Mouse (Mus musculus) small intestine, adult 2 months (tissue): ENCODE measurements around the gene Adamts15. TPM values are rescaled to one million over a fixed set of nuclear protein-coding genes. Genes with fewer than 3 reads are reported as not detected.

Experiments used
- H3K27ac ChIP-seq: fragments of 200-500 bp; 2 replicates; pipeline ENCODE4 v1.5.1; 2012; ENCODE audit warnings: low read depth, low read length, control low read depth, inconsistent platforms; ENCODE audit not compliant: insufficient read depth
- H3K27me3 ChIP-seq: fragments of 200-500 bp; 2 replicates; pipeline ENCODE4 v1.6.1; 2012; ENCODE audit warnings: mild to moderate bottlenecking, moderate library complexity, low read length, inconsistent platforms; ENCODE audit not compliant: control insufficient read depth, insufficient read depth
- H3K36me3 ChIP-seq: fragments of 200-500 bp; 2 replicates; pipeline ENCODE4 v1.6.1; 2012; ENCODE audit warnings: mild to moderate bottlenecking, low read length, control low read depth, inconsistent platforms; ENCODE audit not compliant: control insufficient read depth, insufficient read depth
- H3K4me1 ChIP-seq: fragments of 200-500 bp; 2 replicates; pipeline ENCODE4 v1.6.1; 2012; ENCODE audit warnings: low read length, inconsistent platforms, mixed read lengths; ENCODE audit not compliant: control insufficient read depth, insufficient read depth, insufficient read length
- H3K4me3 ChIP-seq: fragments of 200-500 bp; 2 replicates; pipeline ENCODE4 v1.5.1; 2012; ENCODE audit warnings: low read depth, mild to moderate bottlenecking, control low read depth, inconsistent platforms, low read length, moderate library complexity
- CTCF ChIP-seq: fragments of 200-500 bp; IDR thresholded peaks from 2 replicates; pipeline ENCODE4 v1.5.1; 2012; ENCODE audit warnings: low read depth, mild to moderate bottlenecking, control low read depth, inconsistent platforms, low read length, moderate library complexity, mixed read lengths; ENCODE audit not compliant: insufficient replicate concordance, insufficient read length; ENCODE audit errors: extremely low read depth
- POLR2A ChIP-seq: fragments of 200-500 bp; IDR thresholded peaks from 2 replicates; pipeline ENCODE4 v1.6.1; 2012; ENCODE audit warnings: low read depth, mild to moderate bottlenecking, control low read depth, inconsistent platforms, low read length, moderate library complexity
- WGBS: fragments of 180-500 bp; shearing (Covaris S2); methylation state at CpG from one replicate; pipeline ENCODE4 v1.1.7; 2018; 5-methylcytosine and 5-hydroxymethylcytosine counted together
- polyA plus RNA-seq: library from polyadenylated mRNA; depleted of rRNA; stranded (reverse); fragments of >200 nt; gene quantifications from 2 replicates; pipeline ENCODE4 v1.2.3, GENCODE M21; 2012

The Adamts15 gene
- polyA plus RNA-seq, 1 experiment = 4.0 TPM

- Histone ChIP-seq H3K4me1 (peaks cover 4% of the 10 kb centered on the region), H3K36me3 (peaks cover 10% of the 10 kb centered on the region), H3K27me3 (no peaks in the 10 kb centered on the region), H3K4me3 (no peak overlapping the region), H3K27ac (no peak overlapping the region)
- WGBS = 69% methylated on average over 2 of the region's 2 CpGs
- no peak for TF ChIP-seq CTCF
- no peak for TF ChIP-seq POLR2A
Observed at GRCm38 (mm10) chr9:30914241-30914640, 8.0 kb downstream of the Adamts15 start.

GRCm38 (mm10) chr9:30913429-30913828 is 8.8 kb downstream of the Adamts15 start:
- 36% methylated on average over 3 of the region's 3 CpGs for WGBS
- no peak for TF ChIP-seq POLR2A
- H3K4me1 ChIP-seq = peaks cover 2% of the 10 kb centered on the region
- peaks cover 10% of the 10 kb centered on the region for H3K36me3 ChIP-seq
- no peak overlapping the region for H3K4me3 ChIP-seq
- H3K27ac ChIP-seq = no peak overlapping the region
- no peaks in the 10 kb centered on the region for H3K27me3 ChIP-seq

GRCm38 (mm10) chr9:30912161-30912560 is 10.1 kb downstream of the Adamts15 start:
- no peak overlapping the region for H3K4me3 ChIP-seq
- H3K4me1 ChIP-seq = peaks cover 2% of the 10 kb centered on the region
- peaks cover 10% of the 10 kb centered on the region for H3K36me3 ChIP-seq
- H3K27ac ChIP-seq = no peak overlapping the region
- no peak for TF ChIP-seq POLR2A
- WGBS = 38% methylated on average over 3 of the region's 3 CpGs
- no peaks in the 10 kb centered on the region for H3K27me3 ChIP-seq

DNA sequence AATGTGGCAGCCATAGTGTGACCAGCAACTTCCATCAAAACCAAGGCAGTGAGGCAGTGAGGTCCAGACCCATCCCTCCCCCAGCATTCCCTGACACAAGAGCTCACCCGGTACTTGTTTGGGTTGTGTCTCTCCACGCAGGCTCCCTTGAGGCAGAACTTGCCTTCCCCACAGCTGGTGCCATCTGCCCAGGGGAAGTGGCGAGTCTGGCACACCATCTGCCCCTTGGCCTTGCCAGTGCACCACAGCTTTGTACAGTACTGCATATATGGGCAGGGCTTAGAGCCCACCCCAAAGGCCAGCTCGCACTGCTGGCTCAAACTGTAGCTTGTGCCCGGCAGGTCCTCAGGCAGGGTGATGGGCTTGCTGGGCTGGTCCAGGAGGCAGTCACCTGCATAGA is 11.8 kb downstream of the Adamts15 start:
- Histone ChIP-seq H3K4me1 (peaks cover 8% of the 10 kb centered on the region), H3K27me3 (no peaks in the 10 kb centered on the region), H3K36me3 (peaks cover 14% of the 10 kb centered on the region), H3K27ac (no peak overlapping the region), H3K4me3 (no peak overlapping the region)
- TF ChIP-seq POLR2A (no peak), CTCF (no peak)
- 95% methylated on average over 5 of the region's 5 CpGs for WGBS

DNA sequence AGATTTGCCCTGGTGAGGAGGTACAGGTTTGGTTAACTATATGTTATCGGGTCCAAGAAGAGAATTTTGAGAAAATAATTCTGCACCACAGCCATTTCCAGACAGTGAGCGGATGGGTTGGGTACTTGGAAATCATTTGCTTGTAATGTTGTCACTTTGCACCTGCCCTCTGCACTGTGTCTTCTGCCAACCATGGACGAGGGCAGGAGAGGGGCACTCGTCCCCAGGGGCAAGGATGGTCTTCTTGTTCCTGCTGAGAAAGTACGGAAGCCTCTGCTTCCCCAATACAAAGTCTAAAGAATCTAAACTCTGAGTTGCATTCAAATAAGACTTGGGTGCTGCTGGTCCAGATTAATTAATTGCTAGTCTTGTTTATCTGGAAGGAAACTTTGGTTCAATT is 13.3 kb downstream of the Adamts15 start:
- H3K27ac ChIP-seq = no peak overlapping the region
- H3K4me1 ChIP-seq = peaks cover 8% of the 10 kb centered on the region
- WGBS = 84% methylated on average over 5 of the region's 5 CpGs
- no peak overlapping the region for H3K4me3 ChIP-seq
- H3K36me3 ChIP-seq = peaks cover 18% of the 10 kb centered on the region
- no peak for TF ChIP-seq POLR2A
- TF ChIP-seq CTCF = no peak
- H3K27me3 ChIP-seq = no peaks in the 10 kb centered on the region

- TF ChIP-seq POLR2A (no peak), CTCF (no peak)
- 46% methylated on average over 5 of the region's 5 CpGs for WGBS
- Histone ChIP-seq H3K36me3 (peaks cover 24% of the 10 kb centered on the region), H3K4me1 (peaks cover 8% of the 10 kb centered on the region), H3K4me3 (no peak overlapping the region), H3K27ac (no peak overlapping the region), H3K27me3 (no peaks in the 10 kb centered on the region)
Observed at GRCm38 (mm10) chr9:30908296-30908690, 14.0 kb downstream of the Adamts15 start.

- WGBS = 64% methylated on average over 5 of the region's 5 CpGs
- H3K4me3 ChIP-seq = no peak overlapping the region
- H3K36me3 ChIP-seq = peaks cover 24% of the 10 kb centered on the region
- no peak overlapping the region for H3K27ac ChIP-seq
- H3K27me3 ChIP-seq = no peaks in the 10 kb centered on the region
- TF ChIP-seq POLR2A (no peak), CTCF (no peak)
- peaks cover 8% of the 10 kb centered on the region for H3K4me1 ChIP-seq
Observed at GRCm38 (mm10) chr9:30907677-30908295, 14.5 kb downstream of the Adamts15 start.
